Mouse (Mus musculus) Patski (cell line): ENCODE measurements at regions not wholly inside any gene's neighbourhood (a gene's known extent, or its start where the extent isn't known, plus 50 kb on each side); places are given as distances from the start of the nearest gene placed in this dataset.
A peak's percentile ranks its signal among the peaks of the same experiment; 100 is the strongest.

Source experiments
- ATAC-seq: fragments of 100-300 bp; one replicate; pipeline ENCODE4 v1.8.0; 2021
- CTCF ChIA-PET: fragments of 350-600 bp; sonication (Branson Sonifier 250); formaldehyde crosslinking; loops from one replicate; lab custom pipeline; 2022; ENCODE audit warnings: inconsistent platforms; lab: Charles Lee
- POLR2A ChIA-PET: fragments of 350-600 bp; sonication (Branson Sonifier 250); formaldehyde crosslinking; loops from one replicate; lab custom pipeline; 2022; ENCODE audit warnings: antibody characterized with exemption, inconsistent platforms; lab: Charles Lee
- DNase-seq: peaks from one replicate; pipeline ENCODE4 v3.0.0-alpha.2; 2011; ENCODE audit warnings: low read depth, low spot score
- H3K27me3 ChIP-seq: fragments of 371-371 bp; one replicate; pipeline ENCODE4 v1.5.1; 2021
- CTCF ChIP-seq: fragments of 100-300 bp; IDR thresholded peaks from one replicate; pipeline ENCODE4 v1.5.1; 2021
- in situ Hi-C: fragments of 300-500 bp; cut with MboI; formaldehyde crosslinking; loops from 3 replicates; pipeline ENCODE4 v1.11.1; 2018; ENCODE audit warnings: low pct_unique_long_range_greater_than_20kb, mixed read lengths

DNA sequence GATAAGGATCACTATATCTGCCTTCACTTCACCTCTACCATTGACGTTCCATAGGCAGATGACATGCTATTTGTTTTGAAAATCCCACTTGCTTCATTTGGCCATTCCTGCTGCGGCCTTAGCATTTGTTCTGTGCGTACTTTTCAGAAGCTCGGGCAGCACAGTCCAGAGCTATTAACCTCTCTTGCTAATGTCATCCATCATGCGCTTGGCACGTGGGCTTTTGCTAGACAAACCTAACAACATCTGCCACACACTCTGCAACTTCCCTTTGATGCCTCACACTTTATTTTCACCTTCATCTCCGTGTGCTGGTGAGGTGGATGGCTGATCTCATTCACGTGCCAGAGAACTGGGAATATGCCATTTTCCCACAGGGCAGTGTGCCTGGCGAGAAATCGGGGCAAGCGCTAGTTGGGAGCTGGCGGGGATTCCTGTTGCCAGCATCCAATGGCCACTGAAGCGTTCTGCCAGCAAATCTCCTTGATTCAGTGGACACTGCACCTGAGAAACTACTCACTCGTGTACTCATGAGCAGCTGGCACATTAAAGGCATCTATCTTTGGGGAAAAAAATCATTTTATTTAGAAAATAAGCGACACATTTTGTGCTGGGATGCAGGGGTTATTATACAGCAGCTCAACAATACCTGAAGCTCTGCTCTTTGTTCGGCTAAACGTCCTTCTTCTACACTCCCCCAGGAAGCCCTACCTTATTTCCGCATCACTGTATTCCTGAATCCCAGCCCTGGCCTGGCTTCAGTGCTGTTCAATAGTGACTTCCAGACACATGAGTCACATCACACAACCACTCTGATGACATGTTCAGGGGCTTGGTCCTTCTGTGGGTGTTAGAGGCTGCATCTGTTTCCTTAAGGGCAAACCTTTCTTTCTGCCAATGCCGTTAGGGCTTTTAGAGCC, 279.4 kb upstream of the Pard3b start:
- no peaks in the 10 kb centered on the region for H3K27me3 ChIP-seq
- TF ChIP-seq CTCF: no peak
- ChIA-PET POLR2A (no interaction called here), CTCF (no interaction called here)
- ATAC-seq: no peak
- no peak for DNase-seq
- in situ Hi-C loops: no loop called here

DNA sequence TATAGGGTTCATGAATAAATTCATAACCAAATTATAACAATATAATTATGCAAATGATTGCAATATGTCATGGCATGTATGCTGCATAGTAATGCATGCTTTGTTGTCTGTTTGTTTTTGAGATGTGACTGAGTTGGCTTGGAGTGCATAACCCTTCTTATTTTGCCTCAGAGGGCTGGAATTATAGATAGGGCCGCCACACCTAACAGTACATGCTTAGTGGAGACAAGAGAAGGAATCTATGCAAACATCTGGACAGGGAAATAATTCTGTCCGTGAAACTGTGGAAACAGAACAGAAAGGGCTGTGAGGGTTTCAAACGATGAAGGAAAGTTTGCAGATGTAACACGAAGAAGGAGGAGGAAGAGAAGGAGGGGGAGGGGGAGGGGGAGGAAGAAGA, 266.0 kb upstream of the Pard3b start:
- DNase-seq (no peak), ATAC-seq (no peak)
- POLR2A ChIA-PET: no interaction called here
- CTCF ChIA-PET: no interaction called here
- in situ Hi-C loops: loop anchor here (5.0 to 10.0 kb wide), 4 partner anchors 188 to 1592 kb away; no protein-coding TSS in a partner anchor
- no peak for TF ChIP-seq CTCF
- no peaks in the 10 kb centered on the region for H3K27me3 ChIP-seq

DNA sequence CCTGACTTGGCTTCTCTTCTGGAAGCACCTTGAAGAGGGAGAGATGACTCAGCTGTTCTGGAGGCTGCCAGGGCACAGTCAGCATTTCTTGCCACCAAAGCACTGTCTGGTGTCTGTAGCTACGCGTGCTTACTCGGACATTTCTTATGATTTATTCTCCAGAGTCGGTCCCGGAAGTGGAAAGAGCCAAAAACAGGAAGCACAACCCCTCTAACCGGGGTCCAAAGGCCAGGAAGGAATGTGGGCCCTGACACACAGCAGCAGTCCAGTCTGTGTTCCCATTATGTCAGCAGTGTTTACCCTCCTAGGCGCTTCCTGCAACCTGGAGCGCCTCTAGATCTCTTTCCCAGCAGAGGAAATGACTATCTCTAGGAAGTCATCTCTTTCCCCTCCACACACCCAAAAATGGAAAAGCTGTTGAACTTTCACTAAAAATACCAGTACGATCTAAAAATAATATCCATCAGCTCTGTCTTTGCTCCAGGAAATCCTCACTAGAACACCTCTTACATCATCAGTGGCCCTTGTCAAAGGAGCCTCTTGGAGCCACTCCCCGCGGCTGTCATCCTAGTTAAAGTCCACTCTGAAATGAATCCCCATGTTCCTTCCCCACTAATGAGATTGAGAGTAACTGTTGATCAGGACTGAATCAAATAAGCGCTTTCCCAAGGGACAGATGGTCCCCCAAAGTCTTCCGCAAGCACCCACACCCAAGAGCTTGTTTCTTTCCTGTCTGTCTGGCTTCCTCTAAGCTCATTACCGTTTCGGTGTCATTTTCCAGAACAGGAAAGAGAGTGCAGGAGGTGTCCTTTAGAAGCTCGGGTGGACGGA, 264.7 kb upstream of the Pard3b start:
- ATAC-seq: no peak
- in situ Hi-C loops: loop anchor here (5.0 to 10.0 kb wide), 4 partner anchors 189 to 1591 kb away; no protein-coding TSS in a partner anchor
- POLR2A ChIA-PET: no interaction called here
- no peak for TF ChIP-seq CTCF
- CTCF ChIA-PET: interaction anchor here (1.0 to 1.1 kb wide), 3 partner anchors 13 to 1327 kb away, joined by 3 read pairs; no protein-coding TSS in a partner anchor
- DNase-seq: no peak
- no peaks in the 10 kb centered on the region for H3K27me3 ChIP-seq

GRCm38 (mm10) chr1:61376417-61376816, 262.2 kb upstream of the Pard3b start:
- DNase-seq (no peak), ATAC-seq (no peak)
- POLR2A ChIA-PET: interaction anchor here (0.7 kb wide), 1 partner anchor 1220 kb away, joined by 4 read pairs; no protein-coding TSS in a partner anchor
- in situ Hi-C loops: loop anchor here (5.0 to 10.0 kb wide), 4 partner anchors 192 to 1588 kb away; partner anchors contain the start of gene Nrp2
- TF ChIP-seq CTCF: no peak
- CTCF ChIA-PET: interaction anchor here (0.6 to 1.0 kb wide), 3 partner anchors 12 to 383 kb away, joined by 3 read pairs; no protein-coding TSS in a partner anchor
- H3K27me3 ChIP-seq: no peaks in the 10 kb centered on the region

DNA sequence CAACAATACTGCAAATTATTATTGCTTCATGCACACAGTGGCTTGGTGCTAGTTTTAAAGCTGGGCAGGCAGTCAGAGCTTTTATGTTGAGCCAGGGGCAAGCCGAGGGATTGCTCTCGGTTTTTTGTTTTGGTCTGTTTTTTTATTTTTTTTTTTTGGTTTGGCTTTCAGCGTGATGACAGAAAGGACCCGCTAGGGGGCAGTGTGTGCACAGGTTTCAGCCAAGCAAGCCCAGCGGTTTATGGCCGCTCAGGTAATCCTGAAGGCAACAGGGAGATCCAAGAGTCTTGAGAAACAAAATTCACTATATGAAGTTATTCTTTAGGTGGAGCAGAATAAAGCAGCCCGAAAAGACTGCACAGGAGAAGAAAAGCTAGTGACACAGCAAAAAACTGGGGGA, 261.6 kb upstream of the Pard3b start:
- DNase-seq (peak; percentile 19), ATAC-seq (no peak)
- ChIA-PET POLR2A (interaction anchor here (0.7 to 0.8 kb wide), 2 partner anchors 546 to 1219 kb away, joined by 4 to 7 read pairs; no protein-coding TSS in a partner anchor), CTCF (interaction anchor here (0.6 to 1.2 kb wide), 5 partner anchors 12 to 382 kb away, joined by 3 to 4 read pairs (median 3); no protein-coding TSS in a partner anchor)
- peaks cover 5% of the 10 kb centered on the region for H3K27me3 ChIP-seq
- peak; percentile 90 for TF ChIP-seq CTCF
- in situ Hi-C loops: loop anchor here (5.0 to 10.0 kb wide), 4 partner anchors 192 to 1588 kb away; partner anchors contain the start of gene Nrp2

- in situ Hi-C loops: loop anchor here (5.0 to 10.0 kb wide), 4 partner anchors 193 to 1587 kb away; partner anchors contain the start of gene Nrp2
- DNase-seq: no peak
- TF ChIP-seq CTCF: no peak
These were observed 260.4 kb upstream of the Pard3b start for GRCm38 (mm10) chr1:61378240-61378639.

DNA sequence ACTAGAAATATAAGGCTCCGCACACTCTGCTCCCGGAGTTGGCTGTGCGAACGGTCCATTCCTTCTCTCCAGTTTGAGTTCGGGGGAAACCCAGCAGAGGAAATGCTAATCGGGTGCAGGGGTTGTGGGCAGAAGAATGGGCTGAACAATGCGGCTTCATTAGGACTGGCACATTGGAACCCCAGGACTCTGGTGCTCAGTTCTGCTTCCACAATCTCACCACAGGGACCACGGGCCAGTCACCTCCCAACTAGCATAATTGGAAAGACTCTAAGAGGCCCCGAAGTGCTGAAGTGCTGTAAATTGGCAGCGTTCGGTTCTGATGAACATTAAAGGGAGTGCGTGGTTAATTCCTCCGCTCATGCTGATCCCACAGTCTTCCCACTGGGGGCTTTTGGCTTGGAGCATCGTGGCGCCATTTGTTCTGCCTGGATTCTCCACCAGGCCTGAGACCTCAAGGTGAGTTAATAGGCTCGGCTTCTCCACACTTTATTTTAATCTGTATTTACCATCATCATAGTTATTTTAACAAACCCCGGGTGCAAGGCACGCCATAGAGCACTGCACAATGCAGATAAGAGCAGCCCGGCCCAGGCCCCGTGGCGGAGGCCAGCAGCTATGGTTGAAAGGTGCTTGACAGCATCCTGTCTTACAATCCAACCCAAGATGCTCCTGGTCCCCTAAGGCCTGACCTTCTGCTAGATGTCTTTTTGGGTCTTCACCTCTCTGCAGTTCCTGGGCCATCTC, 258.7 kb upstream of the Pard3b start:
- in situ Hi-C loops: loop anchor here (5.0 to 10.0 kb wide), 4 partner anchors 195 to 1585 kb away; partner anchors contain the start of gene Nrp2
- DNase-seq (no peak), ATAC-seq (no peak)
- peaks cover 5% of the 10 kb centered on the region for H3K27me3 ChIP-seq
- CTCF ChIA-PET: no interaction called here
- POLR2A ChIA-PET: no interaction called here
- TF ChIP-seq CTCF: no peak

More at GRCm38 (mm10) chr1:61378240-61378639, 260.4 kb upstream of the Pard3b start:
- ChIA-PET POLR2A (no interaction called here), CTCF (interaction anchor here (1.2 kb wide), 1 partner anchor 9 kb away, joined by 3 read pairs; no protein-coding TSS in a partner anchor)
- peaks cover 5% of the 10 kb centered on the region for H3K27me3 ChIP-seq
- no peak for ATAC-seq

- CTCF ChIA-PET: interaction anchor here (1.1 to 1.2 kb wide), 3 partner anchors 10 to 89 kb away, joined by 3 read pairs; no protein-coding TSS in a partner anchor
- no peak for TF ChIP-seq CTCF
- ATAC-seq (no peak), DNase-seq (no peak)
- in situ Hi-C loops: no loop called here
- POLR2A ChIA-PET: no interaction called here
- peaks cover 29% of the 10 kb centered on the region for H3K27me3 ChIP-seq
These were observed 251.0 kb upstream of the Pard3b start for GRCm38 (mm10) chr1:61387587-61387986.

GRCm38 (mm10) chr1:61397796-61398195, 240.8 kb upstream of the Pard3b start:
- CTCF ChIA-PET: no interaction called here
- no peak for TF ChIP-seq CTCF
- no peak for DNase-seq
- no peak for ATAC-seq
- POLR2A ChIA-PET: interaction anchor here (1.2 kb wide), 1 partner anchor 21 kb away, joined by 3 read pairs; no protein-coding TSS in a partner anchor
- H3K27me3 ChIP-seq: peaks cover 26% of the 10 kb centered on the region
- in situ Hi-C loops: no loop called here
